Mouse (Mus musculus): ENCODE data around the gene Gm42791.

DNA sequence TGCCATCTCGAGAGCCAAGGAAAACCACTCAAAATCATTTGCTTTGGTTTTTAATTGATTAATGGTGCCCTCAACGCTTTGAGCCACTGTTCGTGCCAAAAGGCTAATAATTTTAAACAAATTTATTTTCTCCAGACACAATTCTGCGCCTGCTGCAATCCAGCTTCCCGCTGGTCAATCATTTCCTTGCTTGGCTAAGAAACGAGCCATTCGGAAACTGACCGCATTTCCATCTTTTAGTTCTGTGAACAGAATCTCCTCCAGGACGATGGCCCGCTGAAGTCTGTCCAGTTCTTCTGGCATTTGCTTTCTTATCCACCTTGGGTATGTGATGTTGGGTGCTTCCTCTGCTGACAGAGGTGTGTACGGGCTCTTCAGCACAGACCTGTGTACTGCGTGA, 70.4 kb downstream of the Gm42791 start:
- no peak for TF ChIP-seq CTCF (IDR thresholded peaks at IDR 0.05; ENCODE audit: low read depth)
- TF ChIP-seq EP300 (IDR thresholded peaks at IDR 0.05; ENCODE audit: low read depth): no peak

All from liver, postnatal 0 days (tissue).